Mouse (Mus musculus): ENCODE measurements around the gene Kif26b.

Kif26b gene

GRCm38 (mm10) chr1:178860671-178861391, 331.9 kb downstream of the Kif26b start:
- DNase-seq, result no peak

GRCm38 (mm10) chr1:178861392-178861762, 332.5 kb downstream of the Kif26b start:
- DNase-seq, result no peak

GRCm38 (mm10) chr1:178863756-178864155, 334.8 kb downstream of the Kif26b start:
- DNase-seq, result no peak

DNA sequence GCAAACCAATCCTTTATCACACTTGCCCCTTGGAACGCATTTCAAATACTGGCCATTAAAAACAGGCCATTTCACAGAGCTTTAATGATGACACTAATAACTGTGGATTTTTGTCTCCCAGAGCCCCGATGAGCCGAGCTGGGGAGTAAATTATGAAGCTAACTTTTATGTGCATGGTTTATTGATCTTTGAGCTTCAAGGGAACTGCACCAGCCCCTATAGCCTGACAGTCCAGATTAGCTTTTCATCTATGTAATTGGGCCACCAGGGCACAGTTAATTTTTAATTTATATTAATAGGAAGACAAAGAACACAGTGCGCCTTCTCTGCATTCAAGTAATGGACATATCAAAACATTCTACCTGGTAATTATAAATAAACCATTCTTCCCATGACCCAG, 335.4 kb downstream of the Kif26b start:
- DNase-seq, result no peak

DNA sequence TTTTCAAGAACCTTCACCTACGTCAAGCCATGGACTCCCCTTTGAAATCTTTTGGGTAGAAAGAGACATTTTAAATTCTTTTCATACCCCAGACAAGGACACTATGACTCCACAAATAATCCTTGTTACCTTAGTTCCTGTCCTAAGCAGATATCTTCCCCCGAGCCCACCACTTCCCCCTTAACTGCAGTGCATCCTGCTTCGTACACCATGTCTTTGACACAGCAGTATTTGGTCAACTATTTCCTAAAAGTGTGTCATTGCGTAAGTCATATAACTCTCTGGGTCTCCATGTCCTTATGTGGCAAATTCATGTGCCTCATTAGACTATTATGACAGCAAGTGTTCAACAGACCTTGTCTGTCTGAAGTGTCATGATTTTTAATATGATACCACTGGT, 337.8 kb downstream of the Kif26b start:
- no peak for DNase-seq

DNA sequence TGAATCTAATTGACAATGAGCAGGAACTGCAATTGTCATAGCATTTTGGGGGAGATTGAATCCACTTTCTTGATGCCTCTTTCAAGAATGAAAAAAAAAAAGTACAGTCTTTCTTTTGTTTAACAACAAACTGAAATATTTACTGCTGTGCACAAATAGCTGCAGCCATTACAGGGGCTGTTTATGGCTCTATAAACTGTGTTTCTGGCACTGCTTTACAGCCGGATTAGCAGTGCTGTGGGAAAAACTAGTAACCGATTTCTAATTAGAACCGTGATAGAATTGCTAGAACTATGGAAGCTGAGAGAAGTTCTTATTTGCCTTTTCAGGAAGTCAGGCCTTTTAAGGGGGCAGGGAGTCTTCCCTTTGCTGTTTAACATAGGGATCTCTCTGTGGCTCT, 342.1 kb downstream of the Kif26b start:
- DNase-seq, result peak; percentile 3

GRCm38 (mm10) chr1:178876926-178877325, 348.0 kb downstream of the Kif26b start:
- no peak for DNase-seq

GRCm38 (mm10) chr1:178878676-178879075, 349.8 kb downstream of the Kif26b start:
- no peak for DNase-seq

- no peak for DNase-seq
These were observed 352.0 kb downstream of the Kif26b start for GRCm38 (mm10) chr1:178880905-178881304.

- DNase-seq, result no peak
These were observed 357.7 kb downstream of the Kif26b start for GRCm38 (mm10) chr1:178886671-178887070.

- DNase-seq, result no peak
These were observed 363.5 kb downstream of the Kif26b start for GRCm38 (mm10) chr1:178892376-178892775.

DNA sequence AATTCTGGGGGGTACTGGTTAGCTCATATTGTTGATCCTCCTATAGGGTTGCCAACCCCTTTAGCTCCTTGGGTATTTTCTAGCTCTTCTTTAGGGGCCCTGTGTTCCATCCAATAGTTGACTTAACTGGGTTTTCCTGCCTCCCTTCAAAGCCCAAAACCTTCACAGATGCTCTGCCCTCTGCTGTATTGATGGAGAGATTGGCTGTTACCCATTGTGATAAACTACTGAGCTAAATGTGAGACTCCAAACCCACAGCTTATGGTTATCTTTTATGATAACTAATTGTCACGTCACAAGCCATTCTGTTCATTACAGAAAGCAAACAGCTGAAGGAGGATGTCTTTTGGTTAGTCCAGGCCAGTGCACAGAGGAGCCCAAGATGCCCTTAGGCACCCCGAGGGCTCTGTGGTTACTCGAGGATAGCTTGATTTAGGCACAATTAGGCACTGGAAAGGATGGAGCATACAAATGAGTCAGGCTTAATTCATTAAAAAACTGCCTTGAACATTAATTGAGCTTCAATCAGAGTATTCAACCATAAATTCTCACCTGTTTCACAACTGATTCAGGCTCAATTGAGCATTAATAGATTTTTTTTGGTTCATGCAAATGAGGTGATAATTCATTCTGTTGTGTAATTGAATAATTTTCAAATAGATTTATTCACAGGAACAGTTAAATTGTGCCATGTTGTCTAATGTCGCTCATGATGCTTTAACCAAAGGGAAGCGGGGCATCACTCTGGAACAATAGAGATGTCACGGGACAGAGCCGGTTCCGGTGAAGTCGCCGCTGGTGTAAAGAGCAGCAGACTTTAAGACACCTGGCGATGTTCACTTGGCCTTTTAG, 364.5 kb downstream of the Kif26b start:
- DNase-seq, result no peak

GRCm38 (mm10) chr1:178894081-178894401, 365.1 kb downstream of the Kif26b start:
- no peak for DNase-seq

- no peak for DNase-seq
These were observed 366.7 kb downstream of the Kif26b start for GRCm38 (mm10) chr1:178895674-178896073.

DNA sequence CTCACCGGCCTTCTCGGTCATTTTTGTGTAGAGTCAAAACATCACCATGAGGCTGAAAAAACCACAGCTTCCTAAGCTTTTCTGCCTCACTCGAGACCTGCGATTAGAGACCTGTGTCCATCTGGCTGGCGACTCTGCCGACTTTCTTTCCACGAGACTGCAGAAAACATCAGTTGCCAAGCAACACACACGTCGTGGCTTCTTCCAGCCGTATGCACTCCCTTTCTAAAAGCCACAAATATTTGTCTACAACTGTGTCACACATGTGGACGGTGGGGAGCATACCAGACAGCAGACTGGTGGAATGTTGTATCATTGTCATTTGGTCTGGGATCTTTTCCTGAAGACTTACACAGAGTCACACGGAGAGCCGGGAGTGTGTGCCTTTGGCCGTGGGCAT, 382.0 kb downstream of the Kif26b start:
- no peak for DNase-seq

- no peak for DNase-seq
These were observed 384.2 kb downstream of the Kif26b start for GRCm38 (mm10) chr1:178912936-178913716.

DNA sequence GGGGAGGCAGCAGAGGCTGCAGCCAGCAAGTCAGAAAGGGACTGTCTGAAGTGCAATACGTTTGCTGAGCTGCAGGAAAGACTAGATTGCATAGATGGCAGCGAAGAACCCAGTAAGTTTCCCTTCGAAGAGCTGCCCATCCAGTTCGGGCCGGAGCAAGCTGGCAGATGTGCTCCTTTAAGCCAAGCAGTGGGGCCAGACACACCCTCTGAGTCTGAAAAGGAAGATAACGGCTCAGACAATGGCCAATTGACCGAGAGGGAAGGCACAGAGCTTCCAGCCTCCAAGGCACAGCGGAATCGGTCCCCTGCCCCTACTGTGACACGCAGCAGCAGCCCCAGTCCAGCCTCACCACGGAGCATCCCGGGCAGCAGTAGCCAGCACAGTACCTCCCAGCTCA, 386.1 kb downstream of the Kif26b start:
- DNase-seq, result no peak

- DNase-seq, result no peak
These were observed 388.4 kb downstream of the Kif26b start for GRCm38 (mm10) chr1:178917194-178917902.

DNA sequence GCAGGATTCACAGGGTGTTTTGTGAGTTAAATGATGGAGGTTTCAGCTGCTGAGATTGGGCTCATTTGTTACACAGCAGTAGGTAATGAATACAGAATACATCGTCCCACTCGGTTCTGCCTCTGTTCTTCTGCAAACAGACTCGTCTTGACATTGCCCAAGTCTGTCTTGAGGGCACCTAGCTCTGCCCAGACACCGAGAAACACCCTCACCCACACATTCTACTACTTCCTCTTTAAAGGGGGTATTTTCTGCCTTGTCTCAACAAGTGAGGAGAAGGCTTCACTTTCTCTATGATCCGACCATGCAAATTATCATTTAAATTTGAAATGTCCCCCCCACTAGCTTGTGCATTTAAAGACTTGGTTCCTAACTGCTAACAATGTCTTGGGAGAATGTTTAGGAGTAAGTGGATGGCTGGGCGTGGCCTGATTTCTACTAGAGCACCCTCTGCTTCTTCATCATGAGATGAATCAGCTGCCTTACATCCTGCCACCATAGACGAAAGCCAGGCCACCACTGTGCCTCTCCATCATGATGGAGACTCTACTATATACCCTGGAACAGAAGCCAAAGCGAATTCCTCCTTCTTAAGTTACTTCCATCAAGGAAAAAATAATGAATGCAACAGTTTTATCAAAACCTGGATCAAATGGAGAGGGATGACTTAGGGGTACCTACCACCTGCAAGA, 395.7 kb downstream of the Kif26b start:
- peak; percentile 8 for DNase-seq

DNA sequence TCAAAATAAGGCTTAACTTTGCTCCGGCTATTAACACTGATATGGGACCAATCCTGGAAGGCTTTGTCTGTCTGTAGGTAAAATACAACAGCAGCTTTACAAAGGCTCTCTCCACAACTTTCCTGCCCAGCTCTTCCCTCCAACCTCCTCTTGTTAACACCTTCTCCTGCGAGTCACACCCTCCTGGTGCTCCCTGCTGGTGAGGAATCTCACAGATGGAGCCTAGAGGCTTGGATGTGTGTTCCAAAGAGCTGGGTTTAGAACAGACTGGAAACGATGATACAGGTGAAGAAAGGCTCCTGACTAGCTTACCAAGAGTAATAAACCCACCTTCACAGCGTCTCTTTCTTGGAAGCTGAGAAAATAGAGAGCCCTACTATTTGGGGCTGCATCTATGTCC, 400.6 kb downstream of the Kif26b start:
- DNase-seq, result no peak

DNA sequence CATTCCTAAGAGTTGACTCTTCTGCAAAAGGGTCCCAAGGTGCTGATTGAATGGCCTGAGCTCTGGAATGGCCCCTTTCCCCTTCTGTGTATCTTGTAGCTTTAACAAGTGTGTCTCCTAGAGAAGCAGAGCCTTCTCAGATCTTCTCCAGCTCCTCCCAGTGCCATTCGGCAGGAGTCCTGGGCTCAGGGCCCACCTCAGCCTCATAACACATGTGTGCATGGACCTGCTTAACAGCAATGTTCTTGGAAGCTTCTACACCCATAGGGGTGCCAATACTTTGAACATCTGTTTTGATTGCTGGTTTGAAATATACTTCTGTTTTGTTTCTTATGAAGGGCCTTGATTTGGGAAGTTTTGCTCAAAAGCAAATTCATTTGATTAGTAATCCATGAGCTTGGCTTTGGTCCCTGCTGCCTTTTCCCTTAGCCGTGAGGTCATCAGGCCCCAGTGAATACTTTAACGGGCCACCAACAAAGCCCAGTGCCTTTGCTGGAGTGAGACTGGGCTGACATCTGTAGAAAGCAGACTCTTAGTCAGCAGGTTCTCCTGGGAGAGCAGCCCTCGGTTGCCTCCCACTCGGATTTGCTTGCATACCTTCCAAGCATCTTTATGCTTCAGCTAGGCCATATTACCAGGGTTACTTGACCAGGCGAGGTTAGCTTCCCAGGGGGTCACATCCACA, 405.2 kb downstream of the Kif26b start:
- DNase-seq, result no peak

DNA sequence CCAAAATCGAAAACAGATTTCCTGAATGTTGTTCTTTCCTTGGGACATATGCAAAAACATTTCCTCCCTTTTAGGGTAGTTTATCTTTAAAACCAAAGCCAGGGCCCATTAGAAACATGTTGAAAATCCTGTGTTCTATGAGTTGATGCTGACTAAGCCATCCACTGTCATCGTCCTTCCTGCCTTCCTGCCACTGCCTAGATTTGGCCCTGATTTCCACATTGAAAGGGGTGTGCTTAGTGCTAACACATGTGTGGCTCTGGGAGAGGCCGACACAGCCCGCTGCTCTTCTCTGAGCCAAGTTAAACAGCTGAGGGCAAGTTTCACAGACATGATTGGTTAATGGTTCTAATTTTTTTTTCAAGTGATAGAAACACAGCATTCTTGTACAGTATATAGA, 407.5 kb downstream of the Kif26b start:
- no peak for DNase-seq
